Mouse (Mus musculus): ENCODE data around the gene Ipo13.
A peak's percentile ranks its signal among the peaks of the same experiment; 100 is the strongest.

DNA sequence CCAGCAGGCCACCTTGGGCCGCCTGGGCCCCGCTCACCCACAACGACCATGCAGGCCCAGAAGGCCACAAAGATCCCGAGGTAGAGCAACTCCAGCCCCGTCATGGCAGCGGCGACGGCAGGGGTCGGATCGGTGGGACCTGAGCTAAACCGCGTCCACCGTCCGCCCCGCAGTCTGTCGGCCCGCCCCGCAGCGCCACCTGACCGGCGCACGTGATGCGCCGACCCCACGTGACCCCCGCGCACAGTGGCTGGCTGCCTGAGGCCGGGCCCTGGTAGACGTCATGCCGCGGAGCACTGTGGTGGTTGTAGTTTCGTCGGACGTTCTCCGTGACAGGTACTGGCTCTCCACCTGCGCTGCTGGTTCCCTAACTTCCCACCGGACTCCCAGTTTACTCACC lies 27.7 kb downstream of the Ipo13 start, which contains the start of gene Atp6v0b:
- TF ChIP-seq CTCF (IDR thresholded peaks at IDR 0.05; ENCODE audit: control insufficient read depth, insufficient read depth, insufficient replicate concordance, low read depth, low read length) (no peak), POLR2A (IDR thresholded peaks at IDR 0.05; ENCODE audit: control insufficient read depth, low read depth, low read length) (peak; percentile 93)
